Mouse (Mus musculus) E14TG2a.4 (cell line): ENCODE measurements at regions not wholly inside any gene's neighbourhood (a gene's known extent, or its start where the extent isn't known, plus 50 kb on each side); places are given as distances from the start of the nearest gene placed in this dataset.

ENCODE experiments used
- CTCF ChIP-seq: conservative IDR thresholded peaks from 2 replicates; pipeline ENCODE4 v1.5.1; 2014; ENCODE audit warnings: low read length
- POU5F1 ChIP-seq: IDR thresholded peaks from 2 replicates; pipeline ENCODE4 v1.6.1; 2014; ENCODE audit warnings: low read length, borderline replicate concordance

GRCm38 (mm10) chr16:30158184-30158583, 94.0 kb downstream of the Hes1 start:
- TF ChIP-seq CTCF (no peak), POU5F1 (no peak)
